Mouse (Mus musculus) heart, postnatal 0 days (tissue): Measurements from ENCODE around the gene Syt6.

Source experiments
- CTCF ChIP-seq: IDR thresholded peaks from 2 replicates; pipeline ENCODE4 v1.5.1; 2016; ENCODE audit warnings: antibody characterized with exemption, control low read depth, low read depth
- EP300 ChIP-seq: IDR thresholded peaks from 2 replicates; pipeline ENCODE4 v1.6.1; 2016; ENCODE audit warnings: antibody characterized with exemption, low read depth

DNA sequence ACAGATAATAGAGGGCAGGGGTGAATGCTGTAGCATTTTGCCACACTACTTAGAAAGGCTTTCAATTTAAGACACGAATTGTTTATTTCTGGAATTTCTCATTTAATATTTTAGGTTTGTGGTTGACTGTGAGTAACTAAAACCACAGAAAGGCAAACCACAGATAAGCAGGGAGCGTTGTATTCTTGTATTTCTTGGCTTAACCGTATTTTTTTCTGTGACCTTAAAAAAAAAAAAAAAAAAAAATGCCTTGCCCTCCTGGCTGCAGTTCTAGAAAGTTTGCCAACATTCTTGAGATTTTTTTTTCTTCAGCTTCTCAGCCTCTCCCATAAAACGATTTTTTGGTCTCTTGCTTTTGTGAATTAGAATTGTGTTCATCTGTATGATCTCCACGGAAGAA is 18.6 kb downstream of the Syt6 start:
- TF ChIP-seq CTCF: no peak
- no peak for TF ChIP-seq EP300
